Mouse (Mus musculus) MEL (cell line): ENCODE measurements around the gene Cd44. TPM values are rescaled to one million over a fixed set of nuclear protein-coding genes. Genes with fewer than 3 reads are reported as not detected.
A peak's percentile ranks its signal among the peaks of the same experiment; 100 is the strongest.

Source experiments
- DNase-seq: peaks from one replicate; pipeline ENCODE4 v3.0.0; 2011; ENCODE audit warnings: low read depth, low spot score
- H3K27ac ChIP-seq: 2 replicates; pipeline ENCODE4 v1.5.1; 2012; ENCODE audit warnings: low read depth, mild to moderate bottlenecking, control low read depth, low read length, moderate library complexity; ENCODE audit not compliant: control insufficient read depth
- H3K27me3 ChIP-seq, 2 experiments: fragments of 150-350 bp in 1 of 2; sonication (generic) in 1 of 2; 2 replicates each; pipeline ENCODE4 v1.6.1; 2012; ENCODE audit warnings: low read length in 2 of 2, mild to moderate bottlenecking in 2 of 2, improper control_type of control experiment in 1 of 2, moderate library complexity in 1 of 2; ENCODE audit not compliant: insufficient read depth in 2 of 2, control insufficient read depth in 1 of 2
- H3K36me3 ChIP-seq, 2 experiments: 2 replicates each; pipeline ENCODE4 v1.6.1; 2012 to 2014; ENCODE audit warnings: low read length in 2 of 2, improper control_type of control experiment in 1 of 2, inconsistent platforms in 1 of 2, mild to moderate bottlenecking in 1 of 2; ENCODE audit not compliant: insufficient read depth in 2 of 2, control insufficient read depth in 1 of 2
- H3K4me1 ChIP-seq, 2 experiments: fragments of 150-350 bp in 1 of 2; sonication (generic) in 1 of 2; 2 replicates each; pipeline ENCODE4 v1.6.1; 2012; ENCODE audit warnings: low read length in 2 of 2, improper control_type of control experiment in 1 of 2, mild to moderate bottlenecking in 1 of 2; ENCODE audit not compliant: insufficient read depth in 2 of 2, control insufficient read depth in 1 of 2
- H3K4me3 ChIP-seq, 2 experiments: fragments of 150-350 bp in 1 of 2; sonication (generic) in 1 of 2; 2 replicates each; pipeline ENCODE4 v1.5.1; 2012; ENCODE audit warnings: low read depth in 2 of 2, low read length in 2 of 2, mild to moderate bottlenecking in 2 of 2, moderate library complexity in 2 of 2, control low read depth in 1 of 2, improper control_type of control experiment in 1 of 2; ENCODE audit not compliant: control insufficient read depth in 1 of 2, insufficient read depth in 1 of 2
- H3K79me2 ChIP-seq: 2 replicates; pipeline ENCODE4 v1.6.1; 2012; ENCODE audit warnings: mild to moderate bottlenecking, low read length, moderate library complexity; ENCODE audit not compliant: control insufficient read depth, poor library complexity, insufficient read depth
- H3K9ac ChIP-seq: 2 replicates; pipeline ENCODE4 v1.6.1; 2012; ENCODE audit warnings: low read depth, mild to moderate bottlenecking, control low read depth, low read length, moderate library complexity; ENCODE audit not compliant: control insufficient read depth, poor library complexity, severe bottlenecking
- H3K9me3 ChIP-seq: fragments of 150-350 bp; sonication (generic); replicated peaks from 2 replicates; pipeline ENCODE4 v1.6.1; 2012; ENCODE audit warnings: mild to moderate bottlenecking, low read length, improper control_type of control experiment, moderate library complexity; ENCODE audit not compliant: insufficient read depth
- CHD1 ChIP-seq: IDR thresholded peaks from 2 replicates; pipeline ENCODE4 v1.6.1; 2012; ENCODE audit warnings: low read depth, mild to moderate bottlenecking, inconsistent platforms, low read length, improper control_type of control experiment
- E2F4 ChIP-seq: IDR thresholded peaks from 2 replicates; pipeline ENCODE4 v1.6.1; 2011; ENCODE audit warnings: low read depth, low read length, improper control_type of control experiment, borderline replicate concordance
- EP300 ChIP-seq, 2 experiments: IDR thresholded peaks; 2 replicates each; pipeline ENCODE4 v1.6.1; 2011; ENCODE audit warnings: improper control_type of control experiment in 2 of 2, low read length in 2 of 2, low read depth in 1 of 2, mild to moderate bottlenecking in 1 of 2
- GABPA ChIP-seq: IDR thresholded peaks from 2 replicates; pipeline ENCODE4 v1.6.1; 2012; ENCODE audit warnings: low read depth, mild to moderate bottlenecking, inconsistent platforms, low read length, improper control_type of control experiment, moderate library complexity
- JUND ChIP-seq: IDR thresholded peaks from 2 replicates; pipeline ENCODE4 v1.6.1; 2011; ENCODE audit warnings: low read depth, mild to moderate bottlenecking, improper control_type of control experiment, low read length
- KAT2A ChIP-seq: conservative IDR thresholded peaks from 2 replicates; pipeline ENCODE4 v1.6.1; 2012; ENCODE audit warnings: low read depth, low read length, improper control_type of control experiment, inconsistent platforms
- MAFK ChIP-seq: IDR thresholded peaks from 2 replicates; pipeline ENCODE4 v1.6.1; 2011; ENCODE audit warnings: low read depth, mild to moderate bottlenecking, low read length, improper control_type of control experiment, borderline replicate concordance
- MAX ChIP-seq: IDR thresholded peaks from 2 replicates; pipeline ENCODE4 v1.6.1; 2011; ENCODE audit warnings: low read length, improper control_type of control experiment
- MAZ ChIP-seq: IDR thresholded peaks from 2 replicates; pipeline ENCODE4 v1.6.1; 2012; ENCODE audit warnings: low read depth, mild to moderate bottlenecking, inconsistent platforms, low read length, improper control_type of control experiment
- MEF2A ChIP-seq: IDR thresholded peaks from 2 replicates; pipeline ENCODE4 v1.6.1; 2014; ENCODE audit warnings: low read depth, mild to moderate bottlenecking, inconsistent platforms, low read length, improper control_type of control experiment; ENCODE audit not compliant: poor library complexity, insufficient replicate concordance, severe bottlenecking; ENCODE audit errors: extremely low read depth
- MXI1 ChIP-seq: IDR thresholded peaks from 2 replicates; pipeline ENCODE4 v1.6.1; 2011; ENCODE audit warnings: mild to moderate bottlenecking, low read depth, low read length, improper control_type of control experiment
- MYB ChIP-seq: IDR thresholded peaks from 2 replicates; pipeline ENCODE4 v1.6.1; 2011; ENCODE audit warnings: mild to moderate bottlenecking, low read depth, low read length, improper control_type of control experiment
- NELFE ChIP-seq: IDR thresholded peaks from 2 replicates; pipeline ENCODE4 v1.6.1; 2011; ENCODE audit warnings: low read depth, low read length, improper control_type of control experiment
- NRF1 ChIP-seq: IDR thresholded peaks from 2 replicates; pipeline ENCODE4 v1.6.1; 2014; ENCODE audit warnings: low read depth, mild to moderate bottlenecking, inconsistent platforms, low read length, improper control_type of control experiment, moderate library complexity; ENCODE audit not compliant: poor library complexity, insufficient read depth, severe bottlenecking
- RAD21 ChIP-seq: IDR thresholded peaks from 2 replicates; pipeline ENCODE4 v1.6.1; 2011; ENCODE audit warnings: mild to moderate bottlenecking, low read depth, low read length, improper control_type of control experiment
- RCOR1 ChIP-seq: IDR thresholded peaks from 2 replicates; pipeline ENCODE4 v1.6.1; 2012; ENCODE audit warnings: low read depth, mild to moderate bottlenecking, inconsistent platforms, low read length, improper control_type of control experiment
- SIN3A ChIP-seq: IDR thresholded peaks from 2 replicates; pipeline ENCODE4 v1.6.1; 2012; ENCODE audit warnings: low read length, improper control_type of control experiment, inconsistent platforms
- TBP ChIP-seq: IDR thresholded peaks from 2 replicates; pipeline ENCODE4 v1.8.0; 2011; ENCODE audit warnings: low read depth, low read length, improper control_type of control experiment
- UBTF ChIP-seq: IDR thresholded peaks from 2 replicates; pipeline ENCODE4 v1.6.1; 2012; ENCODE audit warnings: low read depth, mild to moderate bottlenecking, inconsistent platforms, low read length, improper control_type of control experiment, moderate library complexity, borderline replicate concordance; ENCODE audit not compliant: insufficient read depth
- USF2 ChIP-seq, 2 experiments: IDR thresholded peaks; 2 replicates each; pipeline ENCODE4 v1.6.1; 2011 to 2012; ENCODE audit warnings: improper control_type of control experiment in 2 of 2, low read length in 2 of 2, borderline replicate concordance in 1 of 2, inconsistent platforms in 1 of 2, low read depth in 1 of 2, mild to moderate bottlenecking in 1 of 2; ENCODE audit not compliant: insufficient read depth in 1 of 2
- ZC3H11A ChIP-seq: IDR thresholded peaks from 2 replicates; pipeline ENCODE4 v1.6.1; 2012; ENCODE audit warnings: low read depth, mild to moderate bottlenecking, inconsistent platforms, low read length, improper control_type of control experiment
- ZKSCAN1 ChIP-seq: IDR thresholded peaks from 2 replicates; pipeline ENCODE4 v1.6.1; 2012; ENCODE audit warnings: low read depth, mild to moderate bottlenecking, inconsistent platforms, low read length, improper control_type of control experiment, moderate library complexity
- polyA plus RNA-seq, 2 experiments: library from polyadenylated mRNA; stranded (reverse) in 1 of 2; unstranded in 1 of 2; fragments of >175 nt in 1 of 2; fragments of >200 nt in 1 of 2; gene quantifications; 2 replicates each; pipeline versions ENCODE4 v1.2.1 to v1.2.4; 2012; ENCODE audit warnings: low replicate concordance in 2 of 2, low read depth in 1 of 2; ENCODE audit not compliant: insufficient read length in 2 of 2, insufficient read depth in 1 of 2, missing spikeins in 1 of 2
- total RNA-seq: library from RNA; depleted of rRNA; stranded (reverse); fragments of 300-350 nt; gene quantifications from 2 replicates; pipeline ENCODE4 v1.2.3, GENCODE M21; 2012

Gene Cd44
- total and polyA plus RNA-seq, 3 experiments, result 43.8 to 226 (median 53.9) TPM

DNA sequence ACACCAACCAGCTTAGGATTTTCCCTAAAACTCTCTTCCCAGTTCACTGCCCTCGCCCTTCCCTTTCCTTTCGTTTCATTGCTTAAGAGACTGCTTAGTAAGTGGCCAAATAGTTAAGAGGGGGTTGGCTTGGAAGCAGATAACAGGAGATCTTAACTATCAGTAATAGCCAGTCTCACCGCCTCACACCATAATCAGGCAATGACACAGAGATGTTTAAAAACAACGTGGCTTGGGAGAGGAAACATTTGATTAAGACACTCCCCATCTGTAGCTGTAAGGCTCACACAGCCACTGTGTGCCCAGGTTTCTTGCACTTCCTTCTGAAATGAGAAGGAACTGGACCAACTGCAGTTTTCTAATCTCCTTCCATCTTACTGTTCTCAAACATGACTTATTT is 115.8 kb downstream of the Cd44 start:
- peak; percentile 10 for DNase-seq
- Histone ChIP-seq H3K27ac (no peak overlapping the region), H3K36me3 (no peaks in the 10 kb centered on the region), H3K79me2 (no peaks in the 10 kb centered on the region), H3K4me1 (no peaks in the 10 kb centered on the region), H3K9ac (no peak overlapping the region), H3K9me3 (no peaks in the 10 kb centered on the region), H3K27me3 (peaks cover 2 to 10% of the 10 kb centered on the region in 2 experiments), H3K4me3 (no peak overlapping the region)
- no peak for TF ChIP-seq GABPA
- TF ChIP-seq EP300 (IDR thresholded peaks at IDR 0.05; ENCODE audit: low read depth in 1 of 2, low read length in 2 of 2), result no peak
- TF ChIP-seq UBTF, result no peak
- TF ChIP-seq MAX, result no peak
- TF ChIP-seq TBP, result no peak

DNA sequence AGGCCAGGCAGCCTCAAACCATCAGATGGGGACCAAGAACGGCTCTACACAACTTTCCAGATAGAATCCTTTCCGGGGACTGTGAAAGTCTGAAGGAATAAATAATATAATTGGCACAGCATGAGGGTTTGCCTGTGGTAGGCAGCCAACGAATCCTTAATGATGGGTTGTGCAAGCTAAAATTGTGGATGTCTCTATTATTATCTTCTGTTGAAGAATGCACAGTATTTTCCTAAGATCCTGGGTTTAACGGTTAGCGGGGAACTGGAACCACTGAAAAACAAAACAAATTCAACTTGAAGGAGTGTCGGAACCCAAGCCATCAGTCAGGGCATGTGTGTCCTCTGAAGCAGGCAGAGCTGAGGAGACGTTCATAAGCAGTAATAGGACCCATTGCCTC is 118.7 kb downstream of the Cd44 start:
- H3K9me3 ChIP-seq, result no peaks in the 10 kb centered on the region
- no peak overlapping the region for H3K9ac ChIP-seq
- H3K27me3 ChIP-seq, result peaks cover 7 to 15% of the 10 kb centered on the region in 2 experiments
- H3K4me3 ChIP-seq, result no peak overlapping the region
- H3K4me1 ChIP-seq, result no peaks in the 10 kb centered on the region
- no peaks in the 10 kb centered on the region for H3K79me2 ChIP-seq
- no peak for TF ChIP-seq JUND
- no peak for TF ChIP-seq SIN3A
- no peak for TF ChIP-seq USF2 (IDR thresholded peaks at IDR 0.05; ENCODE audit: borderline replicate concordance in 1 of 2, insufficient read depth in 1 of 2, low read depth in 1 of 2, low read length in 2 of 2)
- TF ChIP-seq CHD1, result no peak
- TF ChIP-seq ZC3H11A, result no peak
- no peak for TF ChIP-seq NRF1
- TF ChIP-seq MEF2A, result no peak
- no peak for TF ChIP-seq RCOR1
- no peak for TF ChIP-seq MYB
- no peak for TF ChIP-seq EP300 (IDR thresholded peaks at IDR 0.05; ENCODE audit: low read depth in 1 of 2, low read length in 2 of 2)
- no peak for TF ChIP-seq MAZ
- no peak for TF ChIP-seq ZKSCAN1
- no peak for TF ChIP-seq RAD21
- no peak for TF ChIP-seq NELFE
- no peak for TF ChIP-seq MXI1
- no peak for TF ChIP-seq MAX
- no peak for TF ChIP-seq MAFK
- TF ChIP-seq KAT2A, result no peak
- TF ChIP-seq E2F4, result no peak
- no peak for TF ChIP-seq TBP
- no peak overlapping the region for H3K27ac ChIP-seq
- no peaks in the 10 kb centered on the region for H3K36me3 ChIP-seq
- no peak for DNase-seq
